Mouse (Mus musculus) right cerebral cortex, postnatal 14 days (tissue): Measurements from ENCODE around the gene Capn15.

Experiments used
- DNase-seq: peaks from one replicate; pipeline ENCODE4 v3.0.0; 2022

Capn15 gene

GRCm38 (mm10) chr17:25951803-25952623 is 33.6 kb downstream of the Capn15 start, which contains the start of gene A930017K11Rik:
TSS of gene A930017K11Rik (minus strand) at chr17:25952565.
- no peak for DNase-seq

- DNase-seq: no peak
These were observed 34.3 kb downstream of the Capn15 start for GRCm38 (mm10) chr17:25951225-25951802.

GRCm38 (mm10) chr17:25950706-25951105 is 34.9 kb downstream of the Capn15 start:
- DNase-seq: no peak

- DNase-seq: no peak
These were observed 35.6 kb downstream of the Capn15 start for GRCm38 (mm10) chr17:25949981-25950380.

GRCm38 (mm10) chr17:25948051-25948450 is 37.5 kb downstream of the Capn15 start:
- DNase-seq: no peak

GRCm38 (mm10) chr17:25947576-25947975 is 38.0 kb downstream of the Capn15 start:
- DNase-seq: no peak

- no peak for DNase-seq
These were observed 38.7 kb downstream of the Capn15 start for GRCm38 (mm10) chr17:25946891-25947290.

- DNase-seq: no peak
These were observed 39.2 kb downstream of the Capn15 start for GRCm38 (mm10) chr17:25946349-25946748.

- DNase-seq: no peak
These were observed 40.0 kb downstream of the Capn15 start for GRCm38 (mm10) chr17:25945517-25946155.

- no peak for DNase-seq
These were observed 41.0 kb downstream of the Capn15 start, which contains the start of the genes Pigq and Nhlrc4 for GRCm38 (mm10) chr17:25944366-25945163. TSS of gene Pigq (minus strand) at chr17:25944936. TSS of gene Nhlrc4 (minus strand) at chr17:25944961.

- DNase-seq: no peak
These were observed 41.8 kb downstream of the Capn15 start for GRCm38 (mm10) chr17:25943769-25944168.

GRCm38 (mm10) chr17:25943221-25943620 is 42.4 kb downstream of the Capn15 start:
- DNase-seq: no peak

- no peak for DNase-seq
These were observed 42.9 kb downstream of the Capn15 start for GRCm38 (mm10) chr17:25942597-25943151.

- peak; percentile 79 for DNase-seq
These were observed 43.9 kb downstream of the Capn15 start for GRCm38 (mm10) chr17:25941511-25942241.

- no peak for DNase-seq
These were observed 51.1 kb downstream of the Capn15 start for GRCm38 (mm10) chr17:25934526-25934925.

GRCm38 (mm10) chr17:25925348-25925747 is 60.2 kb downstream of the Capn15 start:
- no peak for DNase-seq

- peak; percentile 26 for DNase-seq
These were observed 63.5 kb downstream of the Capn15 start for GRCm38 (mm10) chr17:25922120-25922519.

GRCm38 (mm10) chr17:25919786-25920642 is 65.6 kb downstream of the Capn15 start:
- peak; percentile 100 for DNase-seq

- DNase-seq: peak; percentile 57
These were observed 66.3 kb downstream of the Capn15 start, which contains the start of gene Rab40c for GRCm38 (mm10) chr17:25919144-25919785. TSS of gene Rab40c (minus strand) at chr17:25919727.
